Mouse (Mus musculus) small intestine, adult 2 months (tissue): Measurements from ENCODE around the gene Vmn1r79.

Experiments used
- CTCF ChIP-seq: fragments of 200-500 bp; IDR thresholded peaks from 2 replicates; pipeline ENCODE4 v1.5.1; 2012; ENCODE audit warnings: low read depth, mild to moderate bottlenecking, control low read depth, inconsistent platforms, low read length, moderate library complexity, mixed read lengths; ENCODE audit not compliant: insufficient replicate concordance, insufficient read length; ENCODE audit errors: extremely low read depth
- POLR2A ChIP-seq: fragments of 200-500 bp; IDR thresholded peaks from 2 replicates; pipeline ENCODE4 v1.6.1; 2012; ENCODE audit warnings: low read depth, mild to moderate bottlenecking, control low read depth, inconsistent platforms, low read length, moderate library complexity

DNA sequence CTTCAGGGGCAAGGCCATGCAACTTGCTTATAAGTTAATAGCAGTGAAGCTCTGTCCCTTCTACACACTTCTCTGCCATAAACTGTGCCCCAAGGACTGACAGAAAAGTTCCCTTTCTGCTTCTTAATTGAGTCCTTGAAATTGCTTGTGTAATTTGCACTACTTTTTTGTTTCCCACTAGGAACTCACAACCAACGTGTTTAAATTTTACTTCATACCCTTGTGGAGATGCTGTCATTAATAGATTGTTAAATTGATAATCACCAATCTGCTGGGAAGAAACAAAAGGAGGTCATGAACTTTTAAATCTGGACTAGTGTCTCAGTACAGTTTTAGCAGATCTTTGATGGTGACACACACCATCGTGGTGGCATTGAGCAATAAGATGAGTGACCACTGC is 21.1 kb upstream of the Vmn1r79 start, which contains the start of gene Vmn1r78:
- no peak for TF ChIP-seq POLR2A
- no peak for TF ChIP-seq CTCF
